Mouse (Mus musculus) spleen, adult 2 months (tissue): ENCODE measurements around the gene Jak1.

Source experiments
- CTCF ChIP-seq: fragments of 200-500 bp; IDR thresholded peaks from 2 replicates; pipeline ENCODE4 v1.5.1; 2011; ENCODE audit warnings: mild to moderate bottlenecking, inconsistent platforms; ENCODE audit not compliant: insufficient read depth, insufficient read length, insufficient replicate concordance; ENCODE audit errors: extremely low read depth
- POLR2A ChIP-seq: fragments of 200-500 bp; IDR thresholded peaks from 2 replicates; pipeline ENCODE4 v1.6.1; 2011; ENCODE audit warnings: low read depth, low read length, inconsistent platforms

GRCm38 (mm10) chr4:101239313-101240162, 25.5 kb downstream of the Jak1 start:
- TF ChIP-seq CTCF = no peak
- no peak for TF ChIP-seq POLR2A
